Mouse (Mus musculus): Measurements from ENCODE around the gene Osgin1.
A peak's percentile ranks its signal among the peaks of the same experiment; 100 is the strongest.

The Osgin1 gene

DNA sequence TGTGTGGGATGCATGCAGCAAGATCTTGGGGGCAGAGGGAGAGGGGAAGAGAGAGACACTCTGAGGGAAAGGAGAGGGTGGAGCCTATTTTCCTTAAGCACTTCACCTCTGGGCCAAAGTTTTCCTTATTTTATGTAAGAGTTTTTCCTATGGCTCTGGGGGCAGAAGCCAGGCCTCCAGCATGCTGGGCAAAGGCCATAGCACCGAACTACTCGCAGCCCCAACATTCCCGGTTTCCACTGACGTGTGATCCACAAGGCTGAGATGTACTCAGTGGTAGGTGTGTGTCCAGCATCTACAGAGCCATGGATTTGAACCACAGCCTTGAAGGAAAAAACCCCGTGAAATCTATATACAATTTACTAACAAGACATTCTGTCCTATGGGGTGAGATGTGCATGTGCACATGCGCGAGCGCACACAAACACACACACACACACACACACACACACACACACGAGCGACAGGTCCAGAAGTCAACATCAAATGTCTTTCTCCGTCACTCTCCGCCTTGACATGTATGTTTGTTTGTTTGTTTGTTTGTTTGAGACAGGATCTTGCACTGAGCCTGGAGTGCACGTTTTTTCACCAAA is at the start of gene Osgin1:
Osgin1 (plus strand) TSS at position 543 of the 593 bp plus-strand sequence.
- no peak for DNase-seq (ENCODE audit: low spot score in 2 of 2)

DNA sequence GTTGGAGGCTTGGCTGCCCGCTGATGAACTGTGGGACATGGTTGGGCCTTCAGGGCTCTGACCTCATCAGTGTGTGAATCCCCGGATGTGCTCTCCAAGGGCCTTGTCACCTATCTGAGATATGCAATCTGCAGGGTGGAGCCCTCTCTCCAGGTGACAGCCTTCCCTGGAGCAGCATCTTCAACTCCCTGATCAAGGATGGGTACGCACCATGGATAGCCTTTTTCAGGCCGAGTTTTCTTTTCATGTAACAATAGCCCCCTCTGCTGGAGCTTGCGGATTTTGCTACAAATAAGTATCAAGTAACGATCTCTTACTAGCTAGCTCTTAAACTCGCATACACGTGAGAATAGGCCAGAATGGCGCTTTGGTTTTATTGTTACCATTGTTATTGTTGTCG is 49.4 kb upstream of the Osgin1 start:
- DNase-seq (ENCODE audit: low spot score in 2 of 2) = peak; percentile 24 to 69

DNA sequence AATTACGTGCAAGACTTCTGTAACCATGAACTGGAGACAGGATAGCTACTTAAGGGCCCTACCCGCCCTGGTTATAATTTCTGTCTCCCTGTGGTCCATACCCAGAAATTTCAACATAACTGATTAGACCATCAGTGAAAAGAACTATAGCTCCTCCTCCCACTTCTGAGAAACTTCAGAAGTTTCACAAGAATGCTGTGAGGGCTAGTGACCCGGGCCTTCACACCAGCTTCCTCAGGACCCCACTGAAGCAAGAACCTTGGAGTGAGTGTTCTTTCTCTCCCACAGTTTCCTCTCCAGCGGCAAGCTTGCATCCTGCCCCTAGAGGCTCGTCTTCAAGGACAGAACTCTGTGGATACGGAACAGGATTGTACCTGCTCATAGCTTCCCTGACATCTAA is 48.1 kb upstream of the Osgin1 start:
- DNase-seq (ENCODE audit: low spot score in 2 of 2) = no peak

DNA sequence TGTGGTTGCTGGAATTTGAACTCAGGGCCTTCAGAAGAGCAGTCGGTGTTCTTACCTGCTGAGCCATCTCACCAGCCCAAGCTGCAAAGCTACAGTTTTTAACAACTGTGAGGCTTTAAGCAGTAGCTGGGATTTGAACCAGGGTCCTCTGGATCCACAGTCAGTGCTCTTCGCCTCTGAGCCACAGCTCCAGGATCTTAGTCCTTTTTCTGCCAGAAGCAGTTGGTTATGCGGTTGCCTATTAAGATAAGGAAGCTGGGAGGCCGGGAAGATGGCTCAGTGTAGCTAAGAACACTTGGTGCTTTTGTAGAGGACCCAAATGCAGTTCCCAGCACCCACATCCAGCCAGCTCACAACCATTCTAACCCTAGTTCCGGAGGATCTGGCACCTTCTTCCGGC is 46.9 kb upstream of the Osgin1 start:
- no peak for DNase-seq (ENCODE audit: low spot score in 2 of 2)

DNA sequence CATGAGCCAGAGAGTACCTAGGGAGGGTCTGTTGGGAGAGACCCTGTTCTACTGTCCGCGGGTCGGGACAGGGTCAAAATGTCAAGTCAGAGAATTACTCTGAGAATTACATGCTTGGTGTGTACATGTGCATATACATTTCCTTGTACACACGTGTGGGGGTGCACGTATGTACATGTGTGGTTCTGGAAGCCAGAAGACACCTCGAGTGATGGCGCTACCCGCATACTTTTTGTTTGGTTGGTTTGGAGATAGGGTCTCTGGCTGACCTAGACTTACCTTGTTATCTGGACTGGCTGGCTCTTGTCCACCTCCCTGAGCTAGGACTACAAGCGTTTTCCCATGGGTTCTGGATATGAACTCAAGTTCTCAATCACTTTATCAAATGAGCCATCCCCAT is 39.8 kb upstream of the Osgin1 start:
- no peak for DNase-seq (ENCODE audit: low spot score in 2 of 2)

DNA sequence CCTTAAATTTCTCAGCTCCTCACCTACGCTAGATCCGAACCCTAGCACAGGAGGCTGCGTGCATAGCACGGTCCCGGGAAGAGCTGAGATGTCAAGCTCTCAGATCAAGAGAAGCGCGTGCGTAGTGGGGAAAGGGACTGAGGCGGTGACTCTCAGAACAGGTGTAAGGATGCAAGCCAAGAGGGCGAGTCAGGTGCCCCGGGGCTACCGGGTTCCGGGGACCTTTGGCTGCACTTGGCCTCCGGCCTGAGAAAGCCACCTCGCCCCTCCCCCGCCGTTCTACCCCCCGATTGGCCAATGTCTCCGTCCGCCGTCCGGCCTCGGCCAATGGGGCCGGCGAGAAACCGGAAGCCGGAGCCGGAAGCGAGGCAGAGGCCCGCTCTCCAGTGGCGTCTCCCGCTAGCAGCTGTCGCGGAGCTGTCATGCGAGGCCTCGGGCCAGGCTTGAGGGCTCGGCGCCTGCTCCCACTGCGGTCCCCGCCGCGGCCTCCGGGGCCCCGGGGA is 39.3 kb upstream of the Osgin1 start, which contains the start of gene Mlycd:
Mlycd (plus strand) TSS at position 355 of the 503 bp plus-strand sequence.
- DNase-seq (ENCODE audit: low spot score in 2 of 2) = peak; percentile 69 to 90

DNA sequence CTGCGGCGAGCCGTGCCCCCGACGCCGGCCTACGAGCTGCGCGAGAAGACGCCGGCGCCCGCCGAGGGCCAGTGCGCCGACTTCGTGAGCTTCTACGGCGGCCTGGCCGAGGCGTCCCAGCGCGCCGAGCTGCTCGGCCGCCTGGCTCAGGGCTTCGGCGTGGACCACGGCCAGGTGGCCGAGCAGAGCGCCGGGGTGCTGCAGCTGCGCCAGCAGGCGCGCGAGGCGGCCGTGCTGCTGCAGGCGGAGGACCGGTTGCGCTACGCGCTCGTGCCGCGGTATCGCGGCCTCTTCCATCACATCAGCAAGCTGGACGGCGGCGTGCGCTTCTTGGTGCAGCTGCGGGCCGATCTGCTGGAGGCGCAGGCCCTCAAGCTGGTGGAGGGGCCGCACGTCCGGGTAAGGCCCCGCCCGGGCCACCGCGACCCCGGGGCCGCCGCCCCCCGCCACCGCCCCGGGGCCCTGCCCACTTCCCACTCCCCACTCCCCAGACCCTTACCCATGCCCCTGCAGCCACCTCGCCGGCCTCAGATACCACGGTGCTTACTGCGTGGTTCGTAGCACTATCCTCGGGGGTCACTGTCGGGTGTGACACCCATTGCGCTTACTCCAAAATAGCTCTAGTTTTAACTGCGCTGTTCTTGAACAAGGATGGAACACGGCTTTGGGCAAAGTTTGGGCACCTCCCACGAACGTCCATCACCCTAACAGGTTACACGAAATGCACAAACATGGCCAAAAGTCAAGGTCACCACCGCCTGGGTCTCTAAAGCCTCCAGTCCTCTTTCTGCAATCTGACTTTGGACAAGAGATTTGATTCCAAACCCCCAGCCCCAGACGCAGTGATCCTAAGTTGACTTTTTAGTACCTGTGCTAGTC is 38.6 kb upstream of the Osgin1 start:
- DNase-seq (ENCODE audit: low spot score in 2 of 2) = peak; percentile 15 to 39

DNA sequence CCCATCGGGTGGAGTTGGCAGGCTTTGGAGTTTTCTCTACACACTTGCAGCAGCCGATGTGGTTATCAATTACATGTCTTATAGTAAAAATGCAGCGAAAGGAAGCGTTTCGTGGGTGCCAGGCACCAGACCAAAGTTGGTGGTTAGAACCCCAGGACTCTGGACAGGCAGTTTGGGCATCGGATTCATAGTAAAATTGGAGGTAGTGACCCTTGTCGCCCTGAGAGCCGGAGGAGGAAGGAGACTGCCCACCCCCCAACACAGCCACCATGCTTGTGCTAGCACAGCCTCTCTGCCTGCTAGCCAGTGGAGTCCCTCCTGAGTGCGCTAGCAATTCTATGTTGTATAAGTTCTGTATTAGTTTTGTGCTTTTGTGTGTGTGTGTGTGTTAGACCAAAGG is 35.4 kb upstream of the Osgin1 start:
- no peak for DNase-seq (ENCODE audit: low spot score in 2 of 2)

DNA sequence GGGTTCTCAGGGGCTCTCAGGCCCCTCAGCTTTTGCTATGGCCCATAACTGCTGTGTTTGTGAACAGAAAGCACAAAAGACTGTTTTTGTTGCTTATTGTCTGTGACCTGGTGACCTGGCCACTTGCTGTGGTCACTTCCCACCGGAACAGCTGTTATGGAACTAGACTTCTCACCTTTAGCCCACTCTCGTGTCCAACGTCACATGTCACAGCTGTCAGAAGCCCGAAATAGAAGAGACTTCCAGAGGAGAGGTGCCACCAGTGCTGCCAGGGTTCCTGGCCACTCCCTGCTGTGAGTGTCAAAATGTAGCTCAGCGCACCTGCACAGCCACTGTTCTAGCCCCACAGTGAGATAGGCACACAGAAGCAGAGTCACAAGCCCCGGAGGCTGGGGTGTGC is 34.7 kb upstream of the Osgin1 start:
- no peak for DNase-seq (ENCODE audit: low spot score in 2 of 2)

DNA sequence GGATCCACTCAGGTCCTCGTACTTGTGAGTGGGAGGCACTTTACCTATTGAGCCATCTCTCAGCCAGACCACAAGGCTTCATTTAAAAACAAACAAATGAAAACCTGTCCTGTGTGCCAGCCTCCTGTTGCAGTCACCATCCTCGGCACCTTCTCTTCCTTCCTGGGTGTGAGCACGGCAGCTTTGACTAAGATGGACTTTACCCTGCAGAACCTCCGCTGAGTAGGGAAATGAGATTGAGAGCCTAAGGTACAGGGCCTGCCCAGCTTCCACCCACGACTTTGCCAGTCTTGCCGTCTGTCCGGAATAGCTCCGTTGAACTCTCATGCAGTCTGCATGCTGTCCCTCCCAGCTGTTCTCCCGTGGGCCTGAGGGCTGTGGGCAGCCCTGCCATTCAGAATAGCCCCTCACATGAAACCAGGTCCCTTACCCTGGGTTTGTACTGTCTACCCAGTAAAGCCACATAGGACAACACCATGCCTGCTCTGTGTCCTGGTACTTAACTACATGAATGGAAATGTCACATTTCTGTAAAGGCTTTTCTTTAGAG is 33.7 kb upstream of the Osgin1 start:
- no peak for DNase-seq (ENCODE audit: low spot score in 2 of 2)

DNA sequence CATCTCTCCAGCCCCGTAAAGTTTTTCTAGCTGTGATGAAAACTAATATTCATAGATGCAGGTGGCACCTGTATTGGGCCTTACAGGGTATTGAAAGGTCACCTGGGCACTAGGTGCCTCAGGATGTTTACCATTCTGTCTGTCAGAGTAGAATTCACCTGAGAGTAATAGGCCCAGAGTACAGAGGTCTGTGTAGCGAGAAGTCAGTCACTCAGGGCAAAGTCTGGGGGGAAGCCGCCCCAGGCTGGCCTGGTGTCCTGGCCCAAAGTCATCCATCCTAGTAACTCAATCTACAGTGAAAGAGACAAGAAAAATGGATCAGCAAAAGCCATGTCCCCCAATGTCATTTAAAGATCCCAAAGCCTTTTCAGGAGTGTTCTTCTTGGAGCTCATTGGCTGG is 33.0 kb upstream of the Osgin1 start:
- no peak for DNase-seq (ENCODE audit: low spot score in 2 of 2)

DNA sequence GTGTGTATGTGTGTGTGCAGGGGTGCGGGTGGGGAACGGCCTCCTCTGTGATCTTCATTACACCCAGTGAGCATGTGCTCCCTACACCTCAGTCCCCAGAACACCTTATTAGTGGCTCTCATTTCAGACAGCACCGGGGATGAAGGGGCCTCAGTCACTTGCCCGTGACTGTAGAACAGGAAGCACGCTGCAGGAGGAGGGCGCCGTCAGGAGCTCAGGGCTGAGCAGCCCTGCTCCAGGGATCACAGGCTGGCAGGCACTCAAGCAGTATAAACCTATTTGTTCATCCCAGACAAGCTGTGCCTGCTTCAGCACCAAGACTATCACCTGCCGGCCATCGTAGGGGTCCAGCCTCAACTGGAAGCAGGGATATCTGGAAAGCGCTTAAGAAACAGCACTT is 30.0 kb upstream of the Osgin1 start:
- no peak for DNase-seq (ENCODE audit: low spot score in 2 of 2)

DNA sequence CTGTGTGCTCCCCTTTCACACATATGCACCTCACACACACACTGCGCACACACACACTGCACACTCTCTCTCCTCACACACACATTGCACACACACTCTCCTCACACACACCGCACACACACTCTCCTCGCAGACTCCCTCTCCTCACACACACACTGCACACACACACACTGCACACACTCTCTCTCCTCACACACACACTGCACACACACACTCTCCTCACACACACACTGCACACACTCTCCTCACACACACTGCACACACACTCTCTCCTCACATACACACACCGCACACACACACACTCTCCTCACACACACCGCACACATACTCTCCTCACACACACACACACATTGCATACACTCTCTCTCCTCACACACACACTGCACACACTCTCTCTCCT is 29.3 kb upstream of the Osgin1 start:
- DNase-seq (ENCODE audit: low spot score in 2 of 2) = no peak

DNA sequence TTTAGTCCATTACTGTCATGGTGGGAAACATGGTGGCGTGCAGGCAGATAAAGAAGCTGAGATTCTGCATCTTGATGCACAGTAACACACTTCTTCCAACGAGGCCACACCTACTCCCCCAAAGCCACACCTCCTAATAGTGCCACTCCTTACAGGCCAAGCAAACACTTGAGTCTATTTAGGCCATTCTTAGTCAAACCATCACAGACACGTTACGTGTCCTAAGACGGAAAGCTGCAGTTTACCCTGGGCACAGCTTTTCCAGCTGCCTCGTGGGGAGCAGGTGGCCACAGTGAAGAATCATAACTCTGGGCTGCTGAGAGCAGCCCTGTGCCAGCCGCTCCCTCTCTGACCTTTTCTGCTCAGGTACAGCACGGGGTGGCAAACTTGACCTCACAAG is 25.6 kb upstream of the Osgin1 start:
- no peak for DNase-seq (ENCODE audit: low spot score in 2 of 2)

DNA sequence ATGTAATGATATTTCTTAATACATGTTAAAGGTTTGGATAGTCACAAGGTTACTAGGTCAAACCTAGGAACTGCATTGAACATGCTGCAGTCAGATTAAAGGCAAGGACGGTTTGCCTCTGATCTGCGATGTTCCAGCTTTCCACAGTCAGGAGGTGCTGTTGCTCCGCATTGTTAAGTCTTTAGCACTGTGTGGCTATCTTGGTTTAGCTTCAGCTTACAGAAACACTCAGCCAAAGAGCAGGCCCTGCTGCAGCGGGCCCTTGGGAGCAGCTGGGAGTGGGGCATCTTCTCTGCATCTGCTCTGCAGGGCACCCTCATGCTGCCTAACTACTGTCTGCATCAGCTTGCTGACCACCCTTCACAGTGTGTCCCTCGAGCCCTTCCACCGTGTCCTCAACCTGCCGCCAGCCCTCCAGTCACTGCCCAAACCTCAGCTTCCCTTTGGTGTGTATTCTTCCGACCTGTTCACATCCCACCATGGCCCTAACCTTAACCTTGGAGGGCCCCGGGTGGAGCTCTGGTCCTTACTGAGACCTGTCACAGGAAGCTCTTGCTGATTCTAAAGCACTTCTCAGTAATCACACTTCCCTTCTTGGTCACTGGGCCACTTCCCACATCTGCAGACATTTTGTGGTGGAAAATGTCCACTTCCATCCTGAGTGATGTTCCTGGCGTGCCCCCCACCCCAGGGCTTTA is 21.7 kb upstream of the Osgin1 start:
- DNase-seq (ENCODE audit: low spot score in 2 of 2) = no peak

DNA sequence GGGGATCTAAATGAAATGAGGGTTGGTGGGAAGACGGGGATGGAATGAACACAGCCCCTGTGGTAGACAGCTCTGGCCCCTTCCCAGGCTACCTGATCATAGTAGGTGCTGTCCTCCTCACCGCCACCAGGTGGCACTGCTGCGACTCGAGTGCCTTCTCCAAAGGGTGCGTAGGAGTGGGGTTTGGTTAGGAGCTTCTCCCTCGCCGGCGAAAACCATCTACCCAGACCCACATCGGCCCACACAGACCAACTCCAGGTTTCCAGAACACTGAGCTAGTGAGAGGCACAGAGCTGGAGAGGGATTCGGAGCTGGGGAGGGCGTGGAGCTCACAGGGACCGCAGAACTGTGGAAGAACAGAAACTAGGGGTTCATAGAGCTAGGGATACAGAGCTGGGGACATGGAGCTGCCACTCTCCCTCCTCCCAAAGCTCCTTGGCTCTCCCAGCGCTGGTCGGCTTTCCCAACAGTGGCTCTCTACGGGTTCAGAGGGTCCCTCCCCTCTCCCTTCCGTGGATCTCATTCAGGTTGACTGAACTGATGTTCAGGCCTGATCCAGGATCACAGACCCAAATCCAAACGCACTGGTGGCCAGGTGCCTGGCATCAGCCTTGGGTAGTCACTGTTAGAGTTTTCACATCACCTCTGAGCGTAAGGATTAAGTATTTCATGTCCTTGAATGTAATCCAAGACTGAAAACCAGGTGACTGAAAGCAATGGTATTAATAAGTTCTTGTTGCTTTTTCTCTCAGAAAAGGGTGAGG is 21.0 kb upstream of the Osgin1 start:
- peak; percentile 69 to 84 for DNase-seq (ENCODE audit: low spot score in 2 of 2)

DNA sequence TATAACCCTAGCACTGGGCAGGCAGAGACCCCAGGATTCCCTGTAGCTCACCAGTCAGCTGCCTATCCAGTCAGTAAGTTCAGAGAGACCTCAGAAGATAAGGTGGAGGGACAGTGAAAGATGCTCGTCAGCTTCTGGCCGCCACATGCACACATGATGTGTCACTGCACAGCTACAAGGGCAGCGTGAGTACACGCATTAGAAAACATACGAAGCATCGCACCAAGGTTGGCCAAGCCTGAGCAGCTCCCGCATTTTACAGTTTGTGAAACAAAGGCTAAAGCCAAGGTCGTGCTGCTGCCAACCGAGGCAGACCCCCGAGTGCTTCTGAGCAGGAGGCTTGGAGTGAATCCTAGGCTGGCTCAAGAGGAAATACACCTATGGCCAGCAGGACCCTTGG is 20.3 kb upstream of the Osgin1 start:
- no peak for DNase-seq (ENCODE audit: low spot score in 2 of 2)

DNA sequence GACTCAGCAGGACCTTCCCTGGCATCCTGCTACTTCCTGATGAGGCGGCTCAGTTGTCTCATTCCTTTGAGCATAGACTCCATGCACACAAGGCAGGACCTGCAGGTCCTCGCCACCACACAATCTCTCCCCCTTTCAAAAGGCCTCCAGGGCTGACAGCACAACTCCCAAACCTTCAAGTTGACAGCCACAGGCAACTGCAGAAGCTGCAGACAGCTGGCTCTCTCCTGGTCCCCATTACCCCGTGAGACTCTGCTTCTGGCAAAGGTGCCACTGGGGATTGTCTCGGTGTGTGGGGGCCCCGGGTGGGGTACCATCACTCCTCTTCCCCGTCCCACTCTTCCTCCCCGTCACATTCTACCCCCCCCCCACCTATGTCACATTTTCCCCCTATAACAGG is 13.6 kb upstream of the Osgin1 start:
- no peak for DNase-seq (ENCODE audit: low spot score in 2 of 2)

DNA sequence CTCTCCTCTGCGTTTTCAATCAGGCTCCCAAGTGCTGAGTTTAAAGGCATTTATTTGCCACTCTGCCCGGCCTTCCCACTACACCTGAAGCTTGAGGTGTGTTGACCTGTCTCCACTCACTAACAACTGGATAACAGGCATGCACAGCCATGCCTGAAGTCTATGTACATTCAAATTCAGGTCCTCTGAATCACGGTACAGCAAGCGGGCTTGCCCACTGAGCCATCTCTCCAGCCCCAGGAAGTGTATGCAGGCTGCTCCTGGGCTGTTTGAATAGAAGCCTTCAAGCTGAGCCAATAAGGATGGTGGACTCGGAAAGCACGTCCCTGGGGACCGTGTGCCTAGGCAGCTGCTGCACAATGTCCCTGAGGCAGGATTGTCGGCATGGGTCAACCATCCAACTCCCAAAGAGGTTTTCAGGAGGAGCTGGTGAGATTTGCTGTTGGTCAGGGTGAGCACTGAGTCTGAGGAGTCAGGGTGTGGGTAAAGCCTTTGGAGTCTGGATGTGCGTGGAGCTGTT is 12.3 kb upstream of the Osgin1 start:
- DNase-seq (ENCODE audit: low spot score in 2 of 2) = no peak

DNA sequence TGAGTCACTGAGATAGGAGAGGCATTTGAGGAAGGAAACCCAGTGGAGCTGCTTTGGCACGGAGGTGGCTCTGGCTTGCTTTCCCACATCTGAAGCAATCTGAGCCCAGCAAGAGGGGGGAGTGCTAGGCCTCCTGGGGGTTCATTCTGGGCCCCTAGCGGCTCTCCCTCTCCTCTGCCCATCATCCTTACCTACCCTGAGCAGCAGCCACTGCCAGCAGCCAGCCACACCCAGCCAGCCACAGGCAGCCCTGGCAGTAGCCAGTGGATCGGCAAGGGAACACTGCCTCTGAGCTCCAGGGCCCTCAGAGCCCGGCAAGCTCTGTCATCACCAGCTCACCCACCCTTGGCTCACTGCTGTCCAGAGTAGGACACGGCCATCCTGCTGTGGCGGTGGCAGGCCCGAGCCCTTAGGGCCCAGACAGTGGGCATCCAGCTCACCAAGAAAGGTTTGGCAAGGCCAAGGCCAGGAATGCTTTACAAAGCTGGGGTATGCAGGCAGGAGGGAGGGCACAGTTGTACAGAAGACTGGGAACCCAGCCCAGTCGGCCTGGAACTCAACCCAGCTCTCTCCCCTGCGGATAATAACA is 11.7 kb upstream of the Osgin1 start:
- no peak for DNase-seq (ENCODE audit: low spot score in 2 of 2)

DNA sequence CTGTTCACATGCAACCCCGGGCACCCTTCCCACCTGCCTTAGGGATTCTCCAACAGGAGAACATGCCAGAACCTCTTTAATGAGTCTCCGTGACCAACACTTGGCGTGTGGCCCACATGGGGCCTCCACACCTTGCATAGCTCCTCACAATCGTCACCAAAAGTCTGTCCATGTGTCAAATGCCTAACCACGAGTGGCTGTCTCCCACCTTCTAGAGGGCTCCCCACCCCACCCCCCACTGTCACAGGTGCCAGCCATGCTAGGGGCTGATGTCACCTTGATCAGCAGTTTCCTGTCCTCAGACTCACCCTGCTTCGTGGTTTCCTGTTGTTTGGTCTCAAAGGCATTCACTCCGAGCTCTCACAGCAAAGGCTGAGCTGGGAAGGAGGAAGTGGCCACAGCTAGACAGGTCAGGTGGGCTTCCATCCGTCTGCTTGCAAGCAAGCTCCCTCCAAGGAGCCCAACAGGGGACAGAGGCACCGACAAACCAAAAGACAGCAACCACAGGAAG is 10.2 kb upstream of the Osgin1 start:
- DNase-seq (ENCODE audit: low spot score in 2 of 2) = peak in 1 of 2 experiments; percentile 78
